Mouse (Mus musculus) G1E (cell line): ENCODE data around the gene Ccdc8. TPM values are rescaled to one million over a fixed set of nuclear protein-coding genes. Genes with fewer than 3 reads are reported as not detected.

ENCODE experiments used
- ATAC-seq: 2 replicates; pipeline ENCODE4 v1.8.0; 2016; ENCODE audit warnings: mild to moderate bottlenecking; ENCODE audit not compliant: insufficient number of reproducible peaks, poor library complexity, low FRiP score, severe bottlenecking; ENCODE audit errors: extremely low read depth
- DNase-seq: peaks from one replicate; pipeline ENCODE4 v3.0.0; 2012; ENCODE audit warnings: low spot score
- H3K27me3 ChIP-seq: 2 replicates; pipeline ENCODE4 v1.6.1; 2012; ENCODE audit warnings: mild to moderate bottlenecking, low read length, inconsistent platforms; ENCODE audit not compliant: insufficient read depth
- H3K36me3 ChIP-seq: replicated peaks from 2 replicates; pipeline ENCODE3; 2012; ENCODE audit warnings: mild to moderate bottlenecking, inconsistent platforms
- H3K4me1 ChIP-seq: 2 replicates; pipeline ENCODE4 v1.6.1; 2012; ENCODE audit warnings: low read depth, low read length, inconsistent platforms, mixed read lengths; ENCODE audit not compliant: insufficient read depth
- H3K4me3 ChIP-seq: 2 replicates; pipeline ENCODE4 v1.5.1; 2012; ENCODE audit warnings: low read depth, mild to moderate bottlenecking, inconsistent platforms, low read length, moderate library complexity, mixed read lengths
- H3K9me3 ChIP-seq: replicated peaks from 2 replicates; pipeline ENCODE4 v1.6.1; 2012; ENCODE audit warnings: inconsistent platforms
- CTCF ChIP-seq: IDR thresholded peaks from 2 replicates; pipeline ENCODE4 v1.5.1; 2012; ENCODE audit warnings: low read depth, low read length, inconsistent platforms, mixed read lengths
- GATA1 ChIP-seq: IDR thresholded peaks from 2 replicates; pipeline ENCODE4 v1.6.1; 2012; ENCODE audit warnings: borderline replicate concordance, low read length, inconsistent platforms, mixed read lengths
- GATA2 ChIP-seq: IDR thresholded peaks from 2 replicates; pipeline ENCODE4 v1.6.1; 2012; ENCODE audit warnings: low read depth, low read length, inconsistent platforms, borderline replicate concordance
- POLR2AphosphoS5 ChIP-seq: IDR thresholded peaks from 2 replicates; pipeline ENCODE4 v1.6.1; 2012; ENCODE audit warnings: low read depth, low read length, inconsistent platforms; ENCODE audit not compliant: insufficient replicate concordance
- TAL1 ChIP-seq: conservative IDR thresholded peaks from 2 replicates; pipeline ENCODE4 v1.6.1; 2012; ENCODE audit warnings: low read depth, low read length, inconsistent platforms, mixed read lengths
- polyA plus RNA-seq: library from polyadenylated mRNA; stranded (reverse); fragments of >175 nt; gene quantifications from 2 replicates; pipeline ENCODE4 v1.2.3, GENCODE M21; 2012
- total RNA-seq, 2 experiments: library from RNA; stranded (forward) in 1 of 2; stranded (reverse) in 1 of 2; fragments of 200-1000 nt in 1 of 2; fragments of >200 nt in 1 of 2; fragmentation: Nextera tagmentation in 1 of 2; gene quantifications; 2 replicates each; pipeline ENCODE4 v1.2.3; 2014 to 2017

Gene Ccdc8
- total and polyA plus RNA-seq, 3 experiments, result 3.3 to 17.6 (median 7.1) TPM

GRCm38 (mm10) chr7:16955712-16956111 lies 36.8 kb upstream of the Ccdc8 start:
- no peak for TF ChIP-seq TAL1
- Histone ChIP-seq H3K36me3 (no peaks in the 10 kb centered on the region), H3K9me3 (no peaks in the 10 kb centered on the region), H3K4me1 (peaks cover 5% of the 10 kb centered on the region; the same call in 1 of the 2 replicates), H3K4me3 (no peak overlapping the region), H3K27me3 (peaks cover 21% of the 10 kb centered on the region)
- no peak for ATAC-seq
- no peak for DNase-seq

- H3K4me1 ChIP-seq, result peaks cover 5% of the 10 kb centered on the region; the same call in 1 of the 2 replicates
- DNase-seq, result no peak
- no peak overlapping the region for H3K4me3 ChIP-seq
- TF ChIP-seq GATA2, result no peak
- no peak for TF ChIP-seq CTCF
- TF ChIP-seq POLR2AphosphoS5, result no peak
- no peak for TF ChIP-seq GATA1
- TF ChIP-seq TAL1, result no peak
- ATAC-seq, result no peak
- H3K36me3 ChIP-seq, result no peaks in the 10 kb centered on the region
- peaks cover 28% of the 10 kb centered on the region for H3K27me3 ChIP-seq
- no peaks in the 10 kb centered on the region for H3K9me3 ChIP-seq
These were observed 35.9 kb upstream of the Ccdc8 start for GRCm38 (mm10) chr7:16956410-16957265.

- ATAC-seq (no peak), DNase-seq (no peak)
- no peak within 1 kb of the TSS for H3K4me3 ChIP-seq
- H3K9me3 ChIP-seq, result no peaks in the 10 kb centered on the region
- no peak for TF ChIP-seq TAL1
- TF ChIP-seq CTCF, result no peak
- no peak for TF ChIP-seq POLR2AphosphoS5
- no peaks in the 10 kb centered on the region for H3K36me3 ChIP-seq
- H3K4me1 ChIP-seq, result peaks cover 4% of the 10 kb centered on the region; the same call in 1 of the 2 replicates
- peaks cover 38% of the 10 kb centered on the region for H3K27me3 ChIP-seq
These were observed 32.8 kb upstream of the Ccdc8 start, which contains the start of gene Pnmal1 for GRCm38 (mm10) chr7:16959539-16960187. TSS of gene Pnmal1 (plus strand) at chr7:16959679.

GRCm38 (mm10) chr7:16961678-16962077 lies 30.8 kb upstream of the Ccdc8 start:
- TF ChIP-seq GATA2, result no peak
- no peak for TF ChIP-seq GATA1
- TF ChIP-seq POLR2AphosphoS5, result no peak
- TF ChIP-seq TAL1, result no peak
- no peak for TF ChIP-seq CTCF
- DNase-seq (no peak), ATAC-seq (no peak)
- H3K27me3 ChIP-seq, result peaks cover 32% of the 10 kb centered on the region
- no peaks in the 10 kb centered on the region for H3K36me3 ChIP-seq
- no peak overlapping the region for H3K4me3 ChIP-seq
- no peaks in the 10 kb centered on the region for H3K9me3 ChIP-seq
- no peaks in the 10 kb centered on the region for H3K4me1 ChIP-seq

GRCm38 (mm10) chr7:16968414-16968813 lies 24.1 kb upstream of the Ccdc8 start:
- Histone ChIP-seq H3K36me3 (no peaks in the 10 kb centered on the region), H3K27me3 (0 out of 2 replicates have a peak, but pooled peaks cover 6% of the 10 kb centered on the region), H3K9me3 (no peaks in the 10 kb centered on the region), H3K4me1 (peaks cover 4% of the 10 kb centered on the region; the same call in 1 of the 2 replicates), H3K4me3 (no peak overlapping the region)
- ATAC-seq, result no peak
- DNase-seq, result no peak
- no peak for TF ChIP-seq POLR2AphosphoS5
- no peak for TF ChIP-seq TAL1
- no peak for TF ChIP-seq GATA1
- no peak for TF ChIP-seq CTCF
- no peak for TF ChIP-seq GATA2

- H3K4me3 ChIP-seq, result no peak overlapping the region
- TF ChIP-seq POLR2AphosphoS5 (no peak), TAL1 (no peak)
- no peaks in the 10 kb centered on the region for H3K9me3 ChIP-seq
- ATAC-seq (no peak), DNase-seq (no peak)
- H3K27me3 ChIP-seq, result no peaks in the 10 kb centered on the region; the same call in 1 of the 2 replicates
- H3K36me3 ChIP-seq, result no peaks in the 10 kb centered on the region
- peaks cover 6% of the 10 kb centered on the region for H3K4me1 ChIP-seq
These were observed 21.3 kb upstream of the Ccdc8 start for GRCm38 (mm10) chr7:16971160-16971559.

- DNase-seq (no peak), ATAC-seq (no peak)
- Histone ChIP-seq H3K27me3 (peaks cover 2% of the 10 kb centered on the region; the same call in 1 of the 2 replicates), H3K9me3 (no peaks in the 10 kb centered on the region), H3K4me3 (no peak overlapping the region), H3K4me1 (peaks cover 22% of the 10 kb centered on the region), H3K36me3 (no peaks in the 10 kb centered on the region)
- no peak for TF ChIP-seq POLR2AphosphoS5
- TF ChIP-seq GATA1, result no peak
- no peak for TF ChIP-seq TAL1
- TF ChIP-seq GATA2, result no peak
- TF ChIP-seq CTCF, result no peak
These were observed 18.5 kb upstream of the Ccdc8 start for GRCm38 (mm10) chr7:16974018-16974417.
